Mouse (Mus musculus): ENCODE measurements around the gene Tmem245. TPM values are rescaled to one million over a fixed set of nuclear protein-coding genes. Genes with fewer than 3 reads are reported as not detected.

The Tmem245 gene
- total and polyA plus RNA-seq, 2 experiments from 2014 or later, result 12.3 to 27.9 TPM

- Histone ChIP-seq H3K27me3 (ENCODE audit: insufficient read depth, low read length) (no peaks in the 10 kb centered on the region), H3K4me3 (ENCODE audit: low read length) (no peak overlapping the region), H3K4me2 (ENCODE audit: low read depth, low read length) (no peak overlapping the region), H3K4me1 (ENCODE audit: insufficient read depth, low read length) (no peaks in the 10 kb centered on the region), H3K9ac (replicated peaks; ENCODE audit: low read length) (no peak overlapping the region), H3K9me3 (ENCODE audit: low read length) (no peaks in the 10 kb centered on the region), H3K36me3 (ENCODE audit: insufficient read depth, low read length) (0 out of 2 replicates have a peak, but pooled peaks cover 4% of the 10 kb centered on the region), H3K27ac (no peak overlapping the region)
- TF ChIP-seq CTCF (IDR thresholded peaks at IDR 0.05; ENCODE audit: low read depth), result no peak
- DNase-seq (ENCODE audit: low spot score) (no peak), ATAC-seq (no peak)
- WGBS, result 46% methylated on average over 7 of the region's 7 CpGs
Observed at GRCm38 (mm10) chr4:56932096-56932495, 15.1 kb downstream of the Tmem245 start.

GRCm38 (mm10) chr4:56930312-56930711, 16.9 kb downstream of the Tmem245 start:
- Histone ChIP-seq H3K9me3 (ENCODE audit: low read length) (no peaks in the 10 kb centered on the region), H3K9ac (replicated peaks; ENCODE audit: low read length) (no peak overlapping the region), H3K4me2 (ENCODE audit: low read depth, low read length) (no peak overlapping the region), H3K27ac (no peak overlapping the region), H3K27me3 (ENCODE audit: insufficient read depth, low read length) (no peaks in the 10 kb centered on the region), H3K36me3 (ENCODE audit: insufficient read depth, low read length) (peaks cover 10% of the 10 kb centered on the region), H3K4me3 (ENCODE audit: low read length) (no peak overlapping the region), H3K4me1 (ENCODE audit: insufficient read depth, low read length) (no peaks in the 10 kb centered on the region)
- ATAC-seq (no peak), DNase-seq (ENCODE audit: low spot score) (no peak)
- 88% methylated on average over 4 of the region's 4 CpGs for WGBS
- TF ChIP-seq CTCF (IDR thresholded peaks at IDR 0.05; ENCODE audit: low read depth), result no peak

GRCm38 (mm10) chr4:56926971-56927370, 20.3 kb downstream of the Tmem245 start:
- H3K4me3 ChIP-seq (ENCODE audit: low read length), result no peak overlapping the region
- no peak for DNase-seq (ENCODE audit: low spot score)
- H3K27ac ChIP-seq, result no peak overlapping the region
- WGBS, result 87% methylated on average over 4 of the region's 4 CpGs
- ATAC-seq, result no peak
- H3K9ac ChIP-seq (replicated peaks; ENCODE audit: low read length), result no peak overlapping the region
- H3K9me3 ChIP-seq (ENCODE audit: low read length), result no peaks in the 10 kb centered on the region
- H3K4me2 ChIP-seq (ENCODE audit: low read depth, low read length), result no peak overlapping the region
- no peaks in the 10 kb centered on the region for H3K27me3 ChIP-seq (ENCODE audit: insufficient read depth, low read length)
- H3K36me3 ChIP-seq (ENCODE audit: insufficient read depth, low read length), result peaks cover 37% of the 10 kb centered on the region
- no peak for TF ChIP-seq CTCF (IDR thresholded peaks at IDR 0.05; ENCODE audit: low read depth)
- H3K4me1 ChIP-seq (ENCODE audit: insufficient read depth, low read length), result no peaks in the 10 kb centered on the region

DNA sequence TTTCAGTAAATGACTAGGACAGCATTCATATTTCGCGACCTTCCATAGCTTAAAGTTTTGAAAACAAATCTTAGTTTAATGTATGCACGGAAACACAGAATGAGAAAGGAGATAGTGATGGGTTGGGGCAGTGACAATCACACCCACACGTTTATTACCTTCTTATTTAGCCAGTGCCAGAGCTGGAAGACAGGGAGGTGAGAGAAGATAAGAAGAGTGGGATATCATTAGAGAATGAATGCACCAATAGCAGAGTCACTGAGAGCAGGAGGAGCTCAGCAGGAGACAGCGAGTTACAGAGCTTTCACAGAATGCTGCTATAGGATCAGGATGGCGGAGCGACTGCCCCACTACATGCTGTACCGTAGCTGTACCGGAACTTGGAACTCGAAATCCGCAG, 25.0 kb downstream of the Tmem245 start:
- Histone ChIP-seq H3K9me3 (ENCODE audit: low read length) (no peaks in the 10 kb centered on the region), H3K4me1 (ENCODE audit: insufficient read depth, low read length) (no peaks in the 10 kb centered on the region), H3K27ac (no peak overlapping the region), H3K27me3 (ENCODE audit: insufficient read depth, low read length) (no peaks in the 10 kb centered on the region), H3K9ac (replicated peaks; ENCODE audit: low read length) (no peak overlapping the region), H3K4me2 (ENCODE audit: low read depth, low read length) (no peak overlapping the region), H3K36me3 (ENCODE audit: insufficient read depth, low read length) (peaks cover 34% of the 10 kb centered on the region), H3K4me3 (ENCODE audit: low read length) (no peak overlapping the region)
- ATAC-seq, result no peak
- no peak for TF ChIP-seq CTCF (IDR thresholded peaks at IDR 0.05; ENCODE audit: low read depth)
- no peak for DNase-seq (ENCODE audit: low spot score)
- 94% methylated on average over 11 of the region's 11 CpGs for WGBS

DNA sequence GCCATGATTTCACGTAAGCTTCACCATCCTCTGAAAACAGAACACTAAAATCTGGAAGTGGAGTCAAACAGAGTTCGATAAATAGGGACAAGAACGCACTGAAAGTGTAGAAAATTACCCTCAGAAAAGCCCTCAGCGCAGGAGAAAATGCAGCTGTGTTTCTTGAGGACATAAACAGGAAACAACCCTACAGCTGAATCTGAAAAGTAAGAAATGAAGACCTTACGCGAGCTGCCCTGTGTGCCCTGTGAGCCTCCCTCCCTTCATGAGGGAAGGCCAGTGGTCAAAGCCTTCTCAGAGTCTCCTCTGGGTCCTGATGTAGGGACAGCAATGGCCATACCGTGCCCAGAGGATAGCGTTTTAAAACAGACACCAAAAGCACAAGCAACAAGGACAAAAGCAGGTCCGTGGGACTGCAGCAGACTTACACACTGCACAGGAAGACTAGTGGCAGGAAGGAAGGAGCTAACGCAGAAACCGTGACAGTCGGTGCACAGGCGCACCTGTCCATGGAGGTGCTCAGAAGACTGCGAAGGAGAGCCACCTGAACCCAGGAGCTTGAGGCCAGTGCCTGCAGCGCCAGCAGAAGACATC, 31.4 kb downstream of the Tmem245 start:
- H3K36me3 ChIP-seq (ENCODE audit: insufficient read depth, low read length), result peaks cover 19% of the 10 kb centered on the region; the same call in 1 of the 2 replicates
- no peaks in the 10 kb centered on the region for H3K4me1 ChIP-seq (ENCODE audit: insufficient read depth, low read length)
- no peak for ATAC-seq
- no peaks in the 10 kb centered on the region for H3K27me3 ChIP-seq (ENCODE audit: insufficient read depth, low read length)
- H3K27ac ChIP-seq, result no peak overlapping the region
- no peaks in the 10 kb centered on the region for H3K9me3 ChIP-seq (ENCODE audit: low read length)
- no peak overlapping the region for H3K4me3 ChIP-seq (ENCODE audit: low read length)
- DNase-seq (ENCODE audit: low spot score), result no peak
- H3K9ac ChIP-seq (replicated peaks; ENCODE audit: low read length), result no peak overlapping the region
- no peak for TF ChIP-seq CTCF (IDR thresholded peaks at IDR 0.05; ENCODE audit: low read depth)
- WGBS, result 93% methylated on average over 15 of the region's 15 CpGs
- no peak overlapping the region for H3K4me2 ChIP-seq (ENCODE audit: low read depth, low read length)

- Histone ChIP-seq H3K9ac (replicated peaks; ENCODE audit: low read length) (no peak overlapping the region), H3K4me3 (ENCODE audit: low read length) (no peak overlapping the region), H3K4me1 (ENCODE audit: insufficient read depth, low read length) (no peaks in the 10 kb centered on the region), H3K27ac (no peak overlapping the region), H3K36me3 (ENCODE audit: insufficient read depth, low read length) (peaks cover 29% of the 10 kb centered on the region; the same call in 1 of the 2 replicates), H3K4me2 (ENCODE audit: low read depth, low read length) (no peak overlapping the region), H3K27me3 (ENCODE audit: insufficient read depth, low read length) (no peaks in the 10 kb centered on the region), H3K9me3 (ENCODE audit: low read length) (no peaks in the 10 kb centered on the region)
- TF ChIP-seq CTCF (IDR thresholded peaks at IDR 0.05; ENCODE audit: low read depth), result no peak
- WGBS, result 82% methylated on average over 1 of the region's 1 CpGs
- DNase-seq (ENCODE audit: low spot score) (no peak), ATAC-seq (no peak)
Observed at GRCm38 (mm10) chr4:56914761-56915160, 32.5 kb downstream of the Tmem245 start.

DNA sequence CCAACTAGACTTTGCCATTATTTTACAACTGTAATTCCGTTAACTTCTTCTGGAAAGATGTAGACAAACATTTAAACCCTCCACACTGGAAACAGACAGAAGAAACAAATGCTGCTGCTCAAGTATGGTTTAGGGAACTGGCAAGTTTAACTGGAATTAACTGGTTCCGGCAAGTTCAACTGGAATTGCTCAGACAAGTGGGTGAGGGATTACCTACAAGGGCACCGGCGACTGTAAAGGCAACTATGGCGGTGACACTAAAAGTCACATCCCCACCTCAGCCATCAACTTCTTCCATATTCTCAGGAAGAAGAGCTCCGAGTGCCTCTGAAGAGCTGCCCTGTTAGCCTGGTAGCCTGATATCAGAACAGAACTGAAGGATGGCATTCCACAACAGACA, 32.9 kb downstream of the Tmem245 start:
- no peak for DNase-seq (ENCODE audit: low spot score)
- WGBS, result 95% methylated on average over 6 of the region's 6 CpGs
- no peak for TF ChIP-seq CTCF (IDR thresholded peaks at IDR 0.05; ENCODE audit: low read depth)

More for the DNA sequence above, 32.9 kb downstream of the Tmem245 start:
- ATAC-seq, result no peak
- H3K4me1 ChIP-seq (ENCODE audit: insufficient read depth, low read length), result no peaks in the 10 kb centered on the region
- H3K9ac ChIP-seq (replicated peaks; ENCODE audit: low read length), result no peak overlapping the region
- H3K27me3 ChIP-seq (ENCODE audit: insufficient read depth, low read length), result no peaks in the 10 kb centered on the region
- H3K36me3 ChIP-seq (ENCODE audit: insufficient read depth, low read length), result peaks cover 31% of the 10 kb centered on the region; the same call in 1 of the 2 replicates
- H3K27ac ChIP-seq, result no peak overlapping the region
- H3K4me3 ChIP-seq (ENCODE audit: low read length), result no peak overlapping the region
- no peak overlapping the region for H3K4me2 ChIP-seq (ENCODE audit: low read depth, low read length)
- no peaks in the 10 kb centered on the region for H3K9me3 ChIP-seq (ENCODE audit: low read length)

Measured in hindbrain, postnatal 0 days (tissue).